Mouse (Mus musculus): Measurements from ENCODE around the gene Cdcp2.

DNA sequence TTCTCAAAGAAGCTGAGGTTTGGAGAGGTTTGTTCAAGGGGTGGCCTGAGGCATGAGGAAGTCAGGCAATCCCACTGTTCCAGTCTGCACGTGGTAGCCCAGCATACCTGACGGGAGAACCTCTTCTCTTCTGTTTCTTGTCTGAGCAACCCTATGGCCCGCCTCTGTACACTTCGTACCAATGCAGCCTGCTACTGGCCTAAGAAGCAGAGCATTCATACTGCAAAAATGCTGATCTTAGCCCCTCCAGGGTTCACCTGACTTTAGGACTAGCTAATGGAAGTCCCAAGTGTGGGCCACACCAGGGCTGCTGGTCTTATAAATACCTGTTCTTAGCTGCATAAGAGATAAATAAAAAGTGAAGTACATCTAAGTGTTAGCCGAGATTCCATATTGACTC is 38.3 kb upstream of the Cdcp2 start:
- no peak for TF ChIP-seq POLR2A (IDR thresholded peaks at IDR 0.05; ENCODE audit: borderline replicate concordance, insufficient read depth, low read length)
- TF ChIP-seq CTCF (IDR thresholded peaks at IDR 0.05; ENCODE audit: borderline replicate concordance, insufficient read depth, low read depth, low read length): no peak
